Mouse (Mus musculus): Measurements from ENCODE around the gene Slc44a1.

- TF ChIP-seq CTCF (IDR thresholded peaks at IDR 0.05; ENCODE audit: extremely low read depth, insufficient read length, insufficient replicate concordance, low read depth, low read length) (no peak), POLR2A (IDR thresholded peaks at IDR 0.05; ENCODE audit: low read depth, low read length) (no peak)
Observed at GRCm38 (mm10) chr4:53535795-53536194, 95.6 kb downstream of the Slc44a1 start.

Data from small intestine, adult 2 months (tissue).